Mouse (Mus musculus): ENCODE data around the gene Ints12. TPM values are rescaled to one million over a fixed set of nuclear protein-coding genes. Genes with fewer than 3 reads are reported as not detected.
A peak's percentile ranks its signal among the peaks of the same experiment; 100 is the strongest.

The Ints12 gene
- polyA plus RNA-seq (2015; fragmentation: Nextera tagmentation; extraction: Ambion mirVana) = 7.9 and 9.0 TPM in 2 replicates

DNA sequence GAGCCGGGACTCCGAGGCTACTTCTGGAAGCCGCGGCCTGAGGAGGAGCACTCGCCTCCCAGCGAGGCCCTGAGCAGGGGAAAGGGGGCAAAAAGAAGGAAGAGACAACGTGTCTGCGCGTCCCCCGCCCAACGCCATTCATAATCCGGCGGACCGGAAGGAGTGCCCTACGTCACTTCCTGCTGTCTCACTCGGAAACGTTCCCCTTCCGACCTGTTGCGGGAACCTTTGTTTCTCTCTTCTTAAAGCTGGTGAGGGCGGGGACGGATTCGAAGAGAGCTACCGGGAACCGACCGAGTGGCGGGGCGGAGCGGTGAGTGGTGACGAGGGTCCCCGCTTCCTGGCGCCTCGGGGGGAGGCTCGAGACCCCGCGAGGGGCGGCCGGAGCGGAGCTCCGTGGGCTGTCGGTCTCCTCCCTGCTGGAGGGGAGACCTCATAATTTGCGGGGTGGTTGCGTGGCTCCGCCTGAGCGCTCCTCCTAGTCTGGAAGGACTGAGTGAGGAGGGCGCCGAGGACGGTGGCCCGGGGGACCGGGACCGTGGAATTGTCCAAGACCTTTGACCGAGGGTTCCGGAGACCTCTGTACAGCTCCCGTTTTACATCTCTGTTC is at the start of gene Ints12, which contains the start of gene Gstcd:
Gene Ints12 (plus strand): TSS at position 177 of the 610 bp plus-strand sequence.
Gene Gstcd (minus strand): TSS at position 370 of the 610 bp plus-strand sequence.
- peak; percentile 92 for DNase-seq
- WGBS (ENCODE audit: insufficient replicate concordance) = under 1% methylated on average over 53 of the region's 53 CpGs
- H3K27me3 ChIP-seq (ENCODE audit: insufficient read depth, low read length) = no peaks in the 10 kb centered on the region
- no peaks in the 10 kb centered on the region; the same call in 1 of the 2 replicates for H3K36me3 ChIP-seq (replicated peaks; ENCODE audit: insufficient read depth, low read length)
- H3K4me2 ChIP-seq (ENCODE audit: low read depth, low read length) = peak within 1 kb of the TSS; percentile 92
- peak within 1 kb of the TSS; percentile 92 for H3K27ac ChIP-seq (ENCODE audit: low read depth)
- TF ChIP-seq EP300 (IDR thresholded peaks at IDR 0.05; ENCODE audit: low read depth) (peak; percentile 31; the same call in 1 of the 2 replicates), CTCF (IDR thresholded peaks at IDR 0.05; ENCODE audit: low read depth) (no peak)
- no peaks in the 10 kb centered on the region for H3K9me3 ChIP-seq (ENCODE audit: low read length)
- peak within 1 kb of the TSS; percentile 84 for H3K9ac ChIP-seq (replicated peaks)
- peak; percentile 98 for ATAC-seq
- H3K4me3 ChIP-seq (ENCODE audit: low read depth, low read length) = peak within 1 kb of the TSS; percentile 90
- H3K4me1 ChIP-seq (ENCODE audit: insufficient read depth) = peaks cover 24% of the 10 kb centered on the region

- H3K36me3 ChIP-seq (replicated peaks; ENCODE audit: insufficient read depth, low read length) = peaks cover under 1% of the 10 kb centered on the region; the same call in 1 of the 2 replicates
- WGBS (ENCODE audit: insufficient replicate concordance) = 86% methylated on average over 2 of the region's 2 CpGs
- no peak overlapping the region for H3K4me3 ChIP-seq (ENCODE audit: low read depth, low read length)
- H3K9me3 ChIP-seq (ENCODE audit: low read length) = no peaks in the 10 kb centered on the region
- no peak overlapping the region for H3K9ac ChIP-seq (replicated peaks)
- ATAC-seq (no peak), DNase-seq (no peak)
- H3K27ac ChIP-seq (ENCODE audit: low read depth) = no peak overlapping the region
- TF ChIP-seq EP300 (IDR thresholded peaks at IDR 0.05; ENCODE audit: low read depth) (no peak), CTCF (IDR thresholded peaks at IDR 0.05; ENCODE audit: low read depth) (no peak)
- H3K27me3 ChIP-seq (ENCODE audit: insufficient read depth, low read length) = no peaks in the 10 kb centered on the region
- H3K4me2 ChIP-seq (ENCODE audit: low read depth, low read length) = no peak overlapping the region
- no peaks in the 10 kb centered on the region for H3K4me1 ChIP-seq (ENCODE audit: insufficient read depth)
Observed at GRCm38 (mm10) chr3:133052068-133052467, 39.6 kb upstream of the Ints12 start.

GRCm38 (mm10) chr3:133075560-133075959 is 16.1 kb upstream of the Ints12 start:
- no peak overlapping the region for H3K27ac ChIP-seq (ENCODE audit: low read depth)
- DNase-seq (no peak), ATAC-seq (no peak)
- H3K4me3 ChIP-seq (ENCODE audit: low read depth, low read length) = no peak overlapping the region
- no peaks in the 10 kb centered on the region for H3K27me3 ChIP-seq (ENCODE audit: insufficient read depth, low read length)
- no peak overlapping the region for H3K9ac ChIP-seq (replicated peaks)
- WGBS (ENCODE audit: insufficient replicate concordance) = 65% methylated on average over 10 of the region's 10 CpGs
- H3K4me1 ChIP-seq (ENCODE audit: insufficient read depth) = no peaks in the 10 kb centered on the region
- TF ChIP-seq CTCF (IDR thresholded peaks at IDR 0.05; ENCODE audit: low read depth) = no peak
- TF ChIP-seq EP300 (IDR thresholded peaks at IDR 0.05; ENCODE audit: low read depth) = no peak
- no peaks in the 10 kb centered on the region for H3K9me3 ChIP-seq (ENCODE audit: low read length)
- peaks cover 6% of the 10 kb centered on the region for H3K36me3 ChIP-seq (replicated peaks; ENCODE audit: insufficient read depth, low read length)
- no peak overlapping the region for H3K4me2 ChIP-seq (ENCODE audit: low read depth, low read length)

DNA sequence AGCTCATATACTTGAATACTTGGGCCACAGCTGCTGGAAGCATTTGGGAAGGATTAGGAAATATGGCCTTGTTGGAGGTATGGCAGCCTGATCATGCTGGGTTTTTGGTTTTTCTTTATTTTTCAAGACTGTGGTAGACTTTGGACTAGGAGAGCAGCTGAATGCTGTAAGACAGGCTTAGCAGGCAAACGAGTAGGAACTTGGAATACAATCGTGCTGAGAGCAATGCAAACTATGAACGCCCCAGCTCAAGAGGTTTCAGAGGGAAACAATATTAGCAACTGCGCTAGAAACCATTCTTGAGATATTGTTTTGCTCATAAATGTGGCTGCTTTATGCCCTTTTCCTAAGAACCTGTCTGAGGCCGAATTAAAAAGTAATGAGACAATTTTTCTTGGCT is 8.9 kb upstream of the Ints12 start:
- Histone ChIP-seq H3K27me3 (ENCODE audit: insufficient read depth, low read length) (no peaks in the 10 kb centered on the region), H3K9ac (replicated peaks) (no peak overlapping the region), H3K4me2 (ENCODE audit: low read depth, low read length) (no peak overlapping the region), H3K4me3 (ENCODE audit: low read depth, low read length) (no peak overlapping the region), H3K9me3 (ENCODE audit: low read length) (no peaks in the 10 kb centered on the region), H3K27ac (ENCODE audit: low read depth) (no peak overlapping the region), H3K36me3 (replicated peaks; ENCODE audit: insufficient read depth, low read length) (peaks cover 30% of the 10 kb centered on the region), H3K4me1 (ENCODE audit: insufficient read depth) (no peaks in the 10 kb centered on the region)
- ATAC-seq (no peak), DNase-seq (no peak)
- no peak for TF ChIP-seq EP300 (IDR thresholded peaks at IDR 0.05; ENCODE audit: low read depth)
- TF ChIP-seq CTCF (IDR thresholded peaks at IDR 0.05; ENCODE audit: low read depth) = no peak
- 86% methylated on average over 5 of the region's 5 CpGs for WGBS (ENCODE audit: insufficient replicate concordance)

DNA sequence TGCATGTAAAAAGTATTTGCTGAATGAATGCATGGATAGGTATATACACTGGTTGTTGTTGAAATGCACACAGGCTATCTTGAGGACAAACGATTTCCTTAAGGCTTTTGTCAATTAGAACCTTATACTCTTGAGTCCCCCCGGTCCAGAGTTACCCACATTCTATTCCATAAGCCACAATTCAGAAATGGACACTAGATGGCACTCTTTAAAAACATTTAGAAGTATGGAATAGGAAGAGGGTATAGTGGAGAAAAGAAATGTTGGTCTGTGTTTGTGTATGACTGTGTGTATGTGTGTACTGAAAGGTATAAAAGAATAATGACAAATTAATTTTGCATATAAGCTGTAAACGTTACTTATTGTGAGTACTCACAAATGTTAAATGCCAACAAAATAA is 5.8 kb upstream of the Ints12 start:
- H3K9me3 ChIP-seq (ENCODE audit: low read length) = no peaks in the 10 kb centered on the region
- H3K4me1 ChIP-seq (ENCODE audit: insufficient read depth) = peaks cover 3% of the 10 kb centered on the region; the same call in 1 of the 2 replicates
- TF ChIP-seq EP300 (IDR thresholded peaks at IDR 0.05; ENCODE audit: low read depth) = no peak
- TF ChIP-seq CTCF (IDR thresholded peaks at IDR 0.05; ENCODE audit: low read depth) = peak; percentile 66
- H3K27ac ChIP-seq (ENCODE audit: low read depth) = no peak overlapping the region
- no peak overlapping the region for H3K4me2 ChIP-seq (ENCODE audit: low read depth, low read length)
- H3K36me3 ChIP-seq (replicated peaks; ENCODE audit: insufficient read depth, low read length) = peaks cover 24% of the 10 kb centered on the region
- H3K4me3 ChIP-seq (ENCODE audit: low read depth, low read length) = no peak overlapping the region
- H3K27me3 ChIP-seq (ENCODE audit: insufficient read depth, low read length) = no peaks in the 10 kb centered on the region
- DNase-seq (no peak), ATAC-seq (no peak)
- no peak overlapping the region for H3K9ac ChIP-seq (replicated peaks)
- WGBS (ENCODE audit: insufficient replicate concordance) = 58% methylated on average over 3 of the region's 3 CpGs

DNA sequence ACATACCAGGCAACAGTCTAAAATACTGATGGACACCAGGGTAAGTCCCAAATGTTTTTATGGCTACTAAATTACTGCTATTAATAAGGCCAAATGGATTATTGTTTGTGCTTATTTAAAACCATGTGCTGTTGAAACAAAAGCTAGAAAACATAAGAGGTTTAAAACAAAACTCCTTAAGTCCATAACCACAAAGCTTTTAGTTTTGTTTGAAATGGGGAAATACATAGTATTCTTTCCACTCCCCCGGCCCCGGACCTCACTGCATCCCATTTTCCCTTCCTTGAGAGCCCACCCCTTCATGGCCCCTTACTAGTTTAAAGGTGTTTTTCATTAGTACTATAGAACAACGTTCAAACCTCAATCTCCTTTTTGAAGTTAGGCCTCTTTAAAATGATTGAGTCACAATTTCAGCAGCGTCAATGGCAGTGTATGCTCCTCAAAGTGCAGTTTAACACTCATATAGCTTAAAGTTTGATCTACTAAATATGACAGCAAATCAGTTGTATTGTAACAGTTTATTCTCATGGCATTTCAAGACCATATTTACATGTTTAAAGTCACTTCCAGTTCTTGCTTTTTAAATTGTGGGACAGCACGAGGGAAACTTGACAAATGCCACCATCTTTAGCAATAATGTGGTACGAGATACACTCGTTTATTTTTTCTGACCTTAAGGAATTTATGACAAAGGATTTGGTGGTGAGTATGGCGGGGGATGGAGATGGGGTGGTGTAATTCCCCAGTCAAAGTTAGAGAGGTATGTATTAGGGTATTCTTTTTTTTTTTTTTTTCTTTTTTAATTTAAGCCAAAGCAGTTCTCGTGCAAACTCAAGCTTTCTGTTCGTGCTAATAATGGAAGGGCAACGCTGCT is 1.2 kb upstream of the Ints12 start:
- peak overlapping the region; percentile 90 for H3K4me3 ChIP-seq (ENCODE audit: low read depth, low read length)
- peak overlapping the region; percentile 92 for H3K27ac ChIP-seq (ENCODE audit: low read depth)
- DNase-seq (no peak), ATAC-seq (no peak)
- peak overlapping the region; percentile 84 for H3K9ac ChIP-seq (replicated peaks)
- H3K27me3 ChIP-seq (ENCODE audit: insufficient read depth, low read length) = no peaks in the 10 kb centered on the region
- no peaks in the 10 kb centered on the region for H3K9me3 ChIP-seq (ENCODE audit: low read length)
- peaks cover 24% of the 10 kb centered on the region for H3K4me1 ChIP-seq (ENCODE audit: insufficient read depth)
- WGBS (ENCODE audit: insufficient replicate concordance) = 4% methylated on average over 11 of the region's 11 CpGs
- TF ChIP-seq CTCF (IDR thresholded peaks at IDR 0.05; ENCODE audit: low read depth) = no peak
- TF ChIP-seq EP300 (IDR thresholded peaks at IDR 0.05; ENCODE audit: low read depth) = no peak
- peak overlapping the region; percentile 92 for H3K4me2 ChIP-seq (ENCODE audit: low read depth, low read length)
- no peaks in the 10 kb centered on the region for H3K36me3 ChIP-seq (replicated peaks; ENCODE audit: insufficient read depth, low read length)

Data from liver, postnatal 0 days (tissue).